Mouse (Mus musculus) megakaryocyte, embryonic 14.5 days (primary cell): Measurements from ENCODE around the gene Il6. TPM values are rescaled to one million over a fixed set of nuclear protein-coding genes. Genes with fewer than 3 reads are reported as not detected.

Experiments used
- H3K27me3 ChIP-seq: replicated peaks from 2 replicates; pipeline ENCODE3; 2012; ENCODE audit warnings: inconsistent platforms
- H3K36me3 ChIP-seq: replicated peaks from 2 replicates; pipeline ENCODE3; 2012; ENCODE audit warnings: low read length, inconsistent platforms, mixed read lengths
- H3K4me1 ChIP-seq: 2 replicates; pipeline ENCODE4 v1.6.1; 2012; ENCODE audit warnings: inconsistent platforms
- H3K4me3 ChIP-seq: replicated peaks from 2 replicates; pipeline ENCODE3; 2012; ENCODE audit warnings: moderate library complexity, mild to moderate bottlenecking, inconsistent platforms
- H3K9me3 ChIP-seq: 2 replicates; pipeline ENCODE4 v1.6.1; 2012; ENCODE audit warnings: inconsistent platforms
- FLI1 ChIP-seq: IDR thresholded peaks from 2 replicates; pipeline ENCODE4 v1.6.1; 2012; ENCODE audit warnings: low read length, inconsistent platforms, mixed read lengths
- GATA1 ChIP-seq: IDR thresholded peaks from 3 replicates; pipeline ENCODE4 v1.6.1; 2012; ENCODE audit warnings: mixed read lengths, low read length, inconsistent platforms, borderline replicate concordance
- polyA plus RNA-seq: library from polyadenylated mRNA; stranded (reverse); fragments of >175 nt; gene quantifications from 2 replicates; pipeline ENCODE4 v1.2.3, GENCODE M21; 2012; ENCODE audit warnings: low replicate concordance; ENCODE audit not compliant: insufficient read depth

Il6 gene
- polyA plus RNA-seq, result not detected in 2 replicates

- TF ChIP-seq GATA1 (no peak), FLI1 (no peak)
These were observed at the start of gene Il6 for GRCm38 (mm10) chr5:30012726-30013503. Gene Il6 (plus strand): TSS chr5:30013114.

GRCm38 (mm10) chr5:29963488-29963887, 49.4 kb upstream of the Il6 start:
- Histone ChIP-seq H3K9me3 (0 out of 2 replicates have a peak, but pooled peaks cover 3% of the 10 kb centered on the region), H3K27me3 (no peaks in the 10 kb centered on the region), H3K4me1 (peaks cover 72% of the 10 kb centered on the region), H3K4me3 (no peak overlapping the region), H3K36me3 (peaks cover 4% of the 10 kb centered on the region)
- TF ChIP-seq FLI1, result no peak
- no peak for TF ChIP-seq GATA1

More at GRCm38 (mm10) chr5:30012726-30013503, at the start of gene Il6:
- H3K9me3 ChIP-seq, result no peaks in the 10 kb centered on the region
- H3K36me3 ChIP-seq, result peaks cover 3% of the 10 kb centered on the region
- H3K4me1 ChIP-seq, result peaks cover 40% of the 10 kb centered on the region
- no peaks in the 10 kb centered on the region for H3K27me3 ChIP-seq
- peak within 1 kb of the TSS; percentile 84 for H3K4me3 ChIP-seq

- Histone ChIP-seq H3K36me3 (peaks cover 4% of the 10 kb centered on the region), H3K27me3 (no peaks in the 10 kb centered on the region), H3K9me3 (0 out of 2 replicates have a peak, but pooled peaks cover 3% of the 10 kb centered on the region), H3K4me3 (no peak overlapping the region), H3K4me1 (peaks cover 44% of the 10 kb centered on the region)
- TF ChIP-seq FLI1 (no peak), GATA1 (no peak)
These were observed 42.7 kb upstream of the Il6 start for GRCm38 (mm10) chr5:29970212-29970611.

- H3K27me3 ChIP-seq, result no peaks in the 10 kb centered on the region
- no peaks in the 10 kb centered on the region for H3K9me3 ChIP-seq
- H3K4me1 ChIP-seq, result peaks cover 25% of the 10 kb centered on the region
- TF ChIP-seq FLI1, result no peak
- TF ChIP-seq GATA1, result no peak
- no peak overlapping the region for H3K4me3 ChIP-seq
- no peaks in the 10 kb centered on the region for H3K36me3 ChIP-seq
These were observed 40.1 kb upstream of the Il6 start for GRCm38 (mm10) chr5:29972796-29973195.

- Histone ChIP-seq H3K9me3 (no peaks in the 10 kb centered on the region), H3K4me1 (peaks cover 18% of the 10 kb centered on the region), H3K27me3 (no peaks in the 10 kb centered on the region), H3K4me3 (no peak overlapping the region), H3K36me3 (no peaks in the 10 kb centered on the region)
- no peak for TF ChIP-seq FLI1
- no peak for TF ChIP-seq GATA1
These were observed 39.4 kb upstream of the Il6 start for GRCm38 (mm10) chr5:29973533-29973932.

- Histone ChIP-seq H3K9me3 (no peaks in the 10 kb centered on the region), H3K4me3 (no peak overlapping the region), H3K4me1 (peaks cover 17% of the 10 kb centered on the region), H3K27me3 (no peaks in the 10 kb centered on the region), H3K36me3 (no peaks in the 10 kb centered on the region)
- TF ChIP-seq FLI1 (no peak), GATA1 (no peak)
These were observed 38.8 kb upstream of the Il6 start for GRCm38 (mm10) chr5:29974115-29974514.

GRCm38 (mm10) chr5:29993583-29993982, 19.3 kb upstream of the Il6 start:
- H3K4me1 ChIP-seq, result peaks cover 9% of the 10 kb centered on the region; the same call in 1 of the 2 replicates
- H3K9me3 ChIP-seq, result peaks cover 6% of the 10 kb centered on the region
- TF ChIP-seq FLI1 (no peak), GATA1 (no peak)
- H3K36me3 ChIP-seq, result no peaks in the 10 kb centered on the region
- H3K27me3 ChIP-seq, result no peaks in the 10 kb centered on the region
- no peak overlapping the region for H3K4me3 ChIP-seq

- H3K27me3 ChIP-seq, result no peaks in the 10 kb centered on the region
- TF ChIP-seq FLI1, result no peak
- no peak for TF ChIP-seq GATA1
- no peaks in the 10 kb centered on the region for H3K36me3 ChIP-seq
- peaks cover 9% of the 10 kb centered on the region; the same call in 1 of the 2 replicates for H3K4me1 ChIP-seq
- H3K9me3 ChIP-seq, result peaks cover 7% of the 10 kb centered on the region
- no peak overlapping the region for H3K4me3 ChIP-seq
These were observed 18.6 kb upstream of the Il6 start for GRCm38 (mm10) chr5:29994344-29994743.

GRCm38 (mm10) chr5:29997351-29997750, 15.6 kb upstream of the Il6 start:
- TF ChIP-seq GATA1 (no peak), FLI1 (no peak)

GRCm38 (mm10) chr5:30000921-30001320, 12.0 kb upstream of the Il6 start:
- Histone ChIP-seq H3K27me3 (no peaks in the 10 kb centered on the region), H3K36me3 (no peaks in the 10 kb centered on the region), H3K9me3 (peaks cover 7% of the 10 kb centered on the region), H3K4me1 (peaks cover 8% of the 10 kb centered on the region; the same call in 1 of the 2 replicates), H3K4me3 (no peak overlapping the region)
- no peak for TF ChIP-seq GATA1
- TF ChIP-seq FLI1, result no peak

More at GRCm38 (mm10) chr5:29997351-29997750, 15.6 kb upstream of the Il6 start:
- H3K4me3 ChIP-seq, result no peak overlapping the region
- H3K36me3 ChIP-seq, result no peaks in the 10 kb centered on the region
- no peaks in the 10 kb centered on the region for H3K27me3 ChIP-seq
- peaks cover 14% of the 10 kb centered on the region; the same call in 1 of the 2 replicates for H3K4me1 ChIP-seq
- H3K9me3 ChIP-seq, result peaks cover 7% of the 10 kb centered on the region
